Mouse (Mus musculus) stomach, postnatal 0 days (tissue): ENCODE data around the gene Ctnna3. TPM values are rescaled to one million over a fixed set of nuclear protein-coding genes. Genes with fewer than 3 reads are reported as not detected.

Experiments used
- ATAC-seq: fragments of 200-750 bp; cut with Nextera tagmentation; 2 replicates; pipeline ENCODE4 v1.8.0; 2017; ENCODE audit not compliant: low FRiP score, low TSS enrichment
- DNase-seq: peaks from one replicate; pipeline ENCODE4 v3.0.0-alpha.2; 2016; ENCODE audit warnings: low spot score
- H3K27ac ChIP-seq: fragments of 300-500 bp; sonication (generic); replicated peaks from 2 replicates; pipeline ENCODE4 v1.5.1; 2014; ENCODE audit warnings: mild to moderate bottlenecking, control low read depth
- H3K27me3 ChIP-seq: fragments of 300-500 bp; sonication (generic); 2 replicates; pipeline ENCODE4 v1.6.1; 2014; ENCODE audit warnings: low read length; ENCODE audit not compliant: control insufficient read depth, insufficient read depth
- H3K36me3 ChIP-seq: fragments of 300-500 bp; sonication (generic); 2 replicates; pipeline ENCODE4 v1.6.1; 2014; ENCODE audit warnings: low read length, mixed read lengths; ENCODE audit not compliant: control insufficient read depth, insufficient read depth
- H3K4me1 ChIP-seq: fragments of 300-500 bp; sonication (generic); replicated peaks from 2 replicates; pipeline ENCODE4 v1.6.1; 2014; ENCODE audit warnings: antibody characterized with exemption; ENCODE audit not compliant: control insufficient read depth, insufficient read depth
- H3K4me2 ChIP-seq: fragments of 300-500 bp; sonication (generic); replicated peaks from 2 replicates; pipeline ENCODE4 v1.6.1; 2014; ENCODE audit warnings: low read depth, mild to moderate bottlenecking, control low read depth, moderate library complexity
- H3K4me3 ChIP-seq: fragments of 300-500 bp; sonication (generic); 2 replicates; pipeline ENCODE4 v1.5.1; 2014; ENCODE audit warnings: low read depth, low read length, control low read depth
- H3K9ac ChIP-seq: fragments of 300-500 bp; sonication (generic); 2 replicates; pipeline ENCODE4 v1.6.1; 2014; ENCODE audit warnings: mild to moderate bottlenecking, low read length, control low read depth, mixed read lengths
- H3K9me3 ChIP-seq: fragments of 300-500 bp; sonication (generic); 2 replicates; pipeline ENCODE4 v1.6.1; 2016; ENCODE audit warnings: low read length; ENCODE audit not compliant: control insufficient read depth
- CTCF ChIP-seq: IDR thresholded peaks from 2 replicates; pipeline ENCODE4 v1.5.1; 2016; ENCODE audit warnings: antibody characterized with exemption, low read depth, mild to moderate bottlenecking, moderate library complexity
- EP300 ChIP-seq: optimal IDR thresholded peaks from 2 replicates; pipeline ENCODE3; 2016; ENCODE audit warnings: antibody characterized with exemption
- WGBS: fragments of 180-500 bp; shearing (Covaris S2); extraction: QIAGEN DNeasy Blood & Tissue Kit; methylation state at CpG from one replicate; pipeline ENCODE4 v1.1.7; 2014; 5-methylcytosine and 5-hydroxymethylcytosine counted together
- polyA plus RNA-seq: library from polyadenylated mRNA; unstranded; fragments of >200 nt; fragmentation: Nextera tagmentation; extraction: Ambion mirVana; gene quantifications from 2 replicates; pipeline ENCODE4 v1.2.1, GENCODE M21; 2015

The Ctnna3 gene
- polyA plus RNA-seq, 1 experiment from 2014 or later, result 0.27 TPM

DNA sequence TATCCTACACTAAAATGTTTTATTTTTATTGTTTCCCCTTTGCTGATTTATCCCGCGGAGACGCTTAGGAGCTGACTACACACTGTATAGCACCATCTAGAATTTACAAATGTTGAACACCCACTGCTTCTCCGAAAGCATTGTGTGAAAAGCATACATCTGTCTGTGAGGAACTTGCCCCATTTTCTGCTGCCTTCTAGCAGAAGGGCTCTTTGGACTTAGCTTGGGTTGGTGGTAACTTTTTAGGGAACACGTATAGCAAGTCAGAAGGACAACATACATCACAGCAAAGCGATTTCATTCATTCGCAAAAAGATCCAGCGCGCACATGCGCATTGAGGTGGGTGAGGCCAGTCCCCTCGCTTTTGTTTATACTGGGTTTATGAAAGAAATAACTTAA, 685.3 kb downstream of the Ctnna3 start:
- H3K4me2 ChIP-seq, result no peak overlapping the region
- no peaks in the 10 kb centered on the region for H3K27me3 ChIP-seq
- H3K4me1 ChIP-seq, result no peaks in the 10 kb centered on the region
- no peak overlapping the region for H3K4me3 ChIP-seq
- H3K9ac ChIP-seq, result no peak overlapping the region
- 87% methylated on average over 11 of the region's 11 CpGs for WGBS
- no peaks in the 10 kb centered on the region for H3K9me3 ChIP-seq
- DNase-seq (no peak), ATAC-seq (no peak)
- TF ChIP-seq CTCF (no peak), EP300 (no peak)
- no peaks in the 10 kb centered on the region for H3K36me3 ChIP-seq
- H3K27ac ChIP-seq, result no peak overlapping the region

DNA sequence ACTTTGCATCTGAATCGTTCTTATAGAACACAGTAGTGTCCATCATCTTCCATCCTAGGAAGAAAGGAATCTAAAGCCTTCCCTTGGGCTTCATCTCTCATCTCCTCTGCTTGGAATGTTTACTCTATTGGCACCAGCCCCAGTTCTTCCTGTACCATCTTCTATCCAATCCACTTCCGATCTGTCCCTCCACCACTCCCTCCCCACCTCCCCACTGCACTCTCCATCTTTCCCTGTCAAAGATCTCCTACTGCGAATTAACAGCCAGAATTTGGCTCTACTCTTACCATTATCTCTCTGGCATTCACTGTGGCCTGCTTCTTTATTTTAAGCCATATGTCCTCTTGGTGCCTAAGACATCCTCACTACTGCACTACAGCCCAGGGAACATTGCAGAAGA, 688.9 kb downstream of the Ctnna3 start:
- Histone ChIP-seq H3K9me3 (no peaks in the 10 kb centered on the region), H3K36me3 (no peaks in the 10 kb centered on the region), H3K27ac (no peak overlapping the region), H3K4me2 (no peak overlapping the region), H3K4me1 (no peaks in the 10 kb centered on the region), H3K4me3 (no peak overlapping the region), H3K9ac (no peak overlapping the region), H3K27me3 (no peaks in the 10 kb centered on the region)
- WGBS, result 72% methylated on average over 3 of the region's 3 CpGs
- ATAC-seq (no peak), DNase-seq (no peak)
- TF ChIP-seq CTCF (no peak), EP300 (no peak)

DNA sequence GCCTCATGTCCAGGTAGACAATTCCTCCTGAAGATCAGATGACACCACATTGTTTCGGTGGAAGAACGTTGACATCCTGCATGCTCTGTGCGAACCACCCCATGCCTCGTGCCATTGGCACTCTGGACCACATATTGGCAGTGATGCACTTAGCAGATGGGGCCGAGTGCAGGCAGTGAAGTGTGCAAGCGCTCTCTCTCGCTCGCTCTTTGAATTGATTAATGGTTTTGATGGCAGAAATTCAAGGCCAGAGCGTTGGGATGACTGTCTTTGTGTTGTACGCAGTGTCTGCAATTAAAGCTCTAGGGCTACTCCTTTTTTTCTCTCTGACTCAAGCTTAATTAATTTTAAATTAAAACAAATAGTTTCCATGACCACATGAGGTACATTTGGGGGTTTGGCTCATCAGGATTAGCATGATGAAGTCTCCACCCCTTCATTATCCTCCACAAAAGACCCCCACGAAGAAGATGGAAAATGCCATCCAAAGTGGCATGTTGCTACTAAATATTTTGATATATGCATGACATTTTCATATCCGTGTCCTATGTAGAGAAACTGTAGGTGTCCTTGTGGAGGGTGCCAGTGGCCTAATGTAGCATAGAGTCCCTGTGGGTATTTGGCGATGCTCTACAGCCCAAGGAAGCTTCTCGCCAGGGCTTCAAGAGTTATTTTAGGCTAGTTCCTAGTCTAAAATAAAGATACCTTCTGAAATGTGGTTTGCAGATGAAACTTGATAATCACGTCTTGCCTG, 700.7 kb downstream of the Ctnna3 start:
- Histone ChIP-seq H3K4me2 (no peak overlapping the region), H3K4me3 (no peak overlapping the region), H3K27me3 (no peaks in the 10 kb centered on the region), H3K9me3 (no peaks in the 10 kb centered on the region), H3K4me1 (no peaks in the 10 kb centered on the region), H3K27ac (no peak overlapping the region), H3K9ac (no peak overlapping the region), H3K36me3 (no peaks in the 10 kb centered on the region)
- TF ChIP-seq CTCF (no peak), EP300 (no peak)
- DNase-seq (no peak), ATAC-seq (no peak)
- 88% methylated on average over 15 of the region's 15 CpGs for WGBS

DNA sequence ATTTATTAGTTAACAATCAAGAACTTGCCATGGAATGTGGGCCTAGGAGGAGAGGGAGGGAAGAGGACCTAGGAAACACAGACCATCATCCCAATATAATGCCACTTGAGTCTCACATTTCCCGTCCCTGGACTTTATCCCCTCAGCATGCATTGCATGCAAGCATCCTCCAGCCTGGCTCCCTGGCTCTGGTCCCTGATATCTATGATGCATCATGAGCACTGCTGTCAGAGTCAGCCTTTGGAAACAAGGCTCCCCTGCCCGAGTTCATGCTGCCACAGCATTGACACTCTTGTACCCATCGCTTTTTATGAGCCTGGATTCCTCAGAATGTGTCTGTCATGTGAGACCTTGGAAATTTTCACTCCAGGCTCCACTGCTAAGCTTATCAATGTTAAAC, 703.6 kb downstream of the Ctnna3 start:
- TF ChIP-seq EP300 (no peak), CTCF (no peak)
- WGBS, result 79% methylated on average over 3 of the region's 3 CpGs

DNA sequence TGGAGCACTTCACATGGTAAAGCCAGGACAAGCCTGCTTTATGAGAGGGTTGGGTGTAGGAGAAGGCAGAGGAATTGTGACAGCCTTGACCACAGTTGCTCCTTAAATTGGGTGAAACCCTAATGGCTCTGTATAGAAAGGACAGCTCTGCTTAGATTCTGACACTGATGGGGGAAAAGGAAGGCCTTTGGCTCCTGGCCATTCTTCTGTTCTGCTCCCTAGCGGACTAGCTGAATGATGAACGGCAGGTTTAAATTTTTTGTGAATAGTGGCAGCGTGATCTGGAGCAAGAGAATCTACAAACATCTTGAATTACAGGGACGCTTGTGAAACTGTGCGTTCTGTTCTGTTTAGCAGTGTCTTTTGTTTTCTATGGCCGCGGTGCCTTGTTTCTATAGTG, 705.6 kb downstream of the Ctnna3 start:
- TF ChIP-seq CTCF, result no peak
- no peak for TF ChIP-seq EP300
- Histone ChIP-seq H3K27ac (no peak overlapping the region), H3K36me3 (no peaks in the 10 kb centered on the region), H3K9ac (no peak overlapping the region), H3K27me3 (no peaks in the 10 kb centered on the region), H3K4me3 (no peak overlapping the region), H3K4me1 (no peaks in the 10 kb centered on the region), H3K4me2 (no peak overlapping the region), H3K9me3 (no peaks in the 10 kb centered on the region)
- WGBS, result 40% methylated on average over 7 of the region's 7 CpGs
- DNase-seq (no peak), ATAC-seq (no peak)

More for the DNA sequence above, 703.6 kb downstream of the Ctnna3 start:
- H3K4me1 ChIP-seq, result no peaks in the 10 kb centered on the region
- no peak overlapping the region for H3K4me3 ChIP-seq
- H3K9me3 ChIP-seq, result no peaks in the 10 kb centered on the region
- no peak overlapping the region for H3K4me2 ChIP-seq
- H3K27me3 ChIP-seq, result no peaks in the 10 kb centered on the region
- H3K36me3 ChIP-seq, result no peaks in the 10 kb centered on the region
- H3K27ac ChIP-seq, result no peak overlapping the region
- DNase-seq (no peak), ATAC-seq (no peak)
- no peak overlapping the region for H3K9ac ChIP-seq

DNA sequence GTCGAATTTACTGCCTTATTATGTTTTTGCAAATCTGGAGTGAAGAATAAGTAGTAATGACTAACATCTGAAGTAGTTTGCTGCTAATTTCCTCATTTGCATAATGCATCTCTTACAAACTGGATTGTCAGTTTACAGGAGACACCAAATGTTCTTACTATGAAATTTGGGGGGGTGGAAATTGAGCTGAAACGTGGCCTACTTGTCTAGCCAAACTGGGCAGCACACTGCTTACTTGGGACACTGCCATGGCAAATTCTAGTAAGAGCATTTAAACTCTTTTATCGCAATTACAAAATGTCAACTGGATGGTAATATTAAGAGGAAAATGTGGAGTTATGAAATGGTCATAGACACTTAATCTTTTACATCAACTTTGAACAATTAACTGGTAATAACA, 716.6 kb downstream of the Ctnna3 start:
- H3K27ac ChIP-seq, result no peak overlapping the region
- H3K27me3 ChIP-seq, result no peaks in the 10 kb centered on the region
- DNase-seq, result no peak
- H3K36me3 ChIP-seq, result no peaks in the 10 kb centered on the region
- no peak overlapping the region for H3K4me2 ChIP-seq
- no peak for ATAC-seq
- no peaks in the 10 kb centered on the region for H3K9me3 ChIP-seq
- WGBS, result 75% methylated on average over 3 of the region's 3 CpGs
- TF ChIP-seq CTCF (no peak), EP300 (no peak)
- no peak overlapping the region for H3K4me3 ChIP-seq
- H3K4me1 ChIP-seq, result no peaks in the 10 kb centered on the region
- no peak overlapping the region for H3K9ac ChIP-seq
